Mouse (Mus musculus): ENCODE data around the gene Crlf2. TPM values are rescaled to one million over a fixed set of nuclear protein-coding genes. Genes with fewer than 3 reads are reported as not detected.

Crlf2 gene
- polyA plus RNA-seq, 1 experiment from 2014 or later = 10.9 TPM

- Histone ChIP-seq H3K27me3 (replicated peaks; ENCODE audit: control insufficient read depth, insufficient read depth, low read length) (no peaks in the 10 kb centered on the region), H3K4me2 (ENCODE audit: low read length) (peak overlapping the region; percentile 51), H3K9ac (replicated peaks; ENCODE audit: low read depth, low read length) (peak overlapping the region; percentile 35; the same call in 1 of the 2 replicates), H3K9me3 (ENCODE audit: control insufficient read depth, low read length) (peaks cover 34% of the 10 kb centered on the region), H3K4me1 (replicated peaks; ENCODE audit: control insufficient read depth, insufficient read depth, low read length) (no peaks in the 10 kb centered on the region), H3K4me3 (replicated peaks; ENCODE audit: low read length) (peak overlapping the region; percentile 81), H3K36me3 (ENCODE audit: control insufficient read depth, insufficient read depth) (peaks cover 11% of the 10 kb centered on the region; the same call in 1 of the 2 replicates), H3K27ac (ENCODE audit: low read length) (peak overlapping the region; percentile 99)
- WGBS = 8% methylated on average over 40 of the region's 40 CpGs
- ATAC-seq = peak; percentile 54
Observed at GRCm38 (mm10) chr5:109556591-109557320, 2.0 kb downstream of the Crlf2 start.

GRCm38 (mm10) chr5:109555676-109556571, 2.9 kb downstream of the Crlf2 start:
- Histone ChIP-seq H3K4me3 (replicated peaks; ENCODE audit: low read length) (peak overlapping the region; percentile 81), H3K4me1 (replicated peaks; ENCODE audit: control insufficient read depth, insufficient read depth, low read length) (no peaks in the 10 kb centered on the region), H3K9me3 (ENCODE audit: control insufficient read depth, low read length) (peaks cover 42% of the 10 kb centered on the region), H3K36me3 (ENCODE audit: control insufficient read depth, insufficient read depth) (peaks cover 11% of the 10 kb centered on the region; the same call in 1 of the 2 replicates), H3K27me3 (replicated peaks; ENCODE audit: control insufficient read depth, insufficient read depth, low read length) (no peaks in the 10 kb centered on the region), H3K4me2 (ENCODE audit: low read length) (peak overlapping the region; percentile 51), H3K9ac (replicated peaks; ENCODE audit: low read depth, low read length) (no peak overlapping the region), H3K27ac (ENCODE audit: low read length) (peak overlapping the region; percentile 99)
- WGBS = 81% methylated on average over 54 of the region's 54 CpGs
- no peak for ATAC-seq

- Histone ChIP-seq H3K9me3 (ENCODE audit: control insufficient read depth, low read length) (peaks cover 45% of the 10 kb centered on the region), H3K27me3 (replicated peaks; ENCODE audit: control insufficient read depth, insufficient read depth, low read length) (no peaks in the 10 kb centered on the region)
- WGBS = 88% methylated on average over 19 of the region's 26 CpGs
Observed at GRCm38 (mm10) chr5:109555236-109555675, 3.5 kb downstream of the Crlf2 start.

GRCm38 (mm10) chr5:109554091-109555050, 4.4 kb downstream of the Crlf2 start:
- Histone ChIP-seq H3K27ac (ENCODE audit: low read length) (no peak overlapping the region), H3K4me2 (ENCODE audit: low read length) (no peak overlapping the region), H3K9me3 (ENCODE audit: control insufficient read depth, low read length) (peaks cover 46% of the 10 kb centered on the region), H3K27me3 (replicated peaks; ENCODE audit: control insufficient read depth, insufficient read depth, low read length) (no peaks in the 10 kb centered on the region), H3K4me1 (replicated peaks; ENCODE audit: control insufficient read depth, insufficient read depth, low read length) (no peaks in the 10 kb centered on the region), H3K4me3 (replicated peaks; ENCODE audit: low read length) (no peak overlapping the region), H3K9ac (replicated peaks; ENCODE audit: low read depth, low read length) (no peak overlapping the region), H3K36me3 (ENCODE audit: control insufficient read depth, insufficient read depth) (peaks cover 11% of the 10 kb centered on the region; the same call in 1 of the 2 replicates)
- ATAC-seq = no peak
- 87% methylated on average over 30 of the region's 30 CpGs for WGBS

More at GRCm38 (mm10) chr5:109555236-109555675, 3.5 kb downstream of the Crlf2 start:
- Histone ChIP-seq H3K36me3 (ENCODE audit: control insufficient read depth, insufficient read depth) (peaks cover 11% of the 10 kb centered on the region; the same call in 1 of the 2 replicates), H3K9ac (replicated peaks; ENCODE audit: low read depth, low read length) (no peak overlapping the region), H3K4me1 (replicated peaks; ENCODE audit: control insufficient read depth, insufficient read depth, low read length) (no peaks in the 10 kb centered on the region), H3K4me3 (replicated peaks; ENCODE audit: low read length) (no peak overlapping the region), H3K4me2 (ENCODE audit: low read length) (no peak overlapping the region), H3K27ac (ENCODE audit: low read length) (no peak overlapping the region)
- no peak for ATAC-seq

- Histone ChIP-seq H3K27me3 (replicated peaks; ENCODE audit: control insufficient read depth, insufficient read depth, low read length) (no peaks in the 10 kb centered on the region), H3K9me3 (ENCODE audit: control insufficient read depth, low read length) (peaks cover 46% of the 10 kb centered on the region)
- no peak for ATAC-seq
Observed at GRCm38 (mm10) chr5:109553160-109553930, 5.4 kb downstream of the Crlf2 start.

GRCm38 (mm10) chr5:109552541-109552940, 6.3 kb downstream of the Crlf2 start:
- H3K9ac ChIP-seq (replicated peaks; ENCODE audit: low read depth, low read length) = no peak overlapping the region
- no peaks in the 10 kb centered on the region for H3K27me3 ChIP-seq (replicated peaks; ENCODE audit: control insufficient read depth, insufficient read depth, low read length)
- H3K4me1 ChIP-seq (replicated peaks; ENCODE audit: control insufficient read depth, insufficient read depth, low read length) = no peaks in the 10 kb centered on the region
- ATAC-seq = no peak
- WGBS = 82% methylated on average over 14 of the region's 15 CpGs
- no peak overlapping the region for H3K4me2 ChIP-seq (ENCODE audit: low read length)
- no peak overlapping the region for H3K27ac ChIP-seq (ENCODE audit: low read length)
- H3K36me3 ChIP-seq (ENCODE audit: control insufficient read depth, insufficient read depth) = peaks cover 11% of the 10 kb centered on the region; the same call in 1 of the 2 replicates
- H3K4me3 ChIP-seq (replicated peaks; ENCODE audit: low read length) = no peak overlapping the region
- peaks cover 46% of the 10 kb centered on the region for H3K9me3 ChIP-seq (ENCODE audit: control insufficient read depth, low read length)

More at GRCm38 (mm10) chr5:109553160-109553930, 5.4 kb downstream of the Crlf2 start:
- no peak overlapping the region for H3K4me2 ChIP-seq (ENCODE audit: low read length)
- H3K4me3 ChIP-seq (replicated peaks; ENCODE audit: low read length) = no peak overlapping the region
- no peak overlapping the region for H3K9ac ChIP-seq (replicated peaks; ENCODE audit: low read depth, low read length)
- peaks cover 11% of the 10 kb centered on the region; the same call in 1 of the 2 replicates for H3K36me3 ChIP-seq (ENCODE audit: control insufficient read depth, insufficient read depth)
- H3K4me1 ChIP-seq (replicated peaks; ENCODE audit: control insufficient read depth, insufficient read depth, low read length) = no peaks in the 10 kb centered on the region
- WGBS = 74% methylated on average over 18 of the region's 18 CpGs
- H3K27ac ChIP-seq (ENCODE audit: low read length) = no peak overlapping the region

- 93% methylated on average over 11 of the region's 13 CpGs for WGBS
- Histone ChIP-seq H3K9ac (replicated peaks; ENCODE audit: low read depth, low read length) (no peak overlapping the region), H3K4me2 (ENCODE audit: low read length) (no peak overlapping the region), H3K27ac (ENCODE audit: low read length) (no peak overlapping the region), H3K36me3 (ENCODE audit: control insufficient read depth, insufficient read depth) (peaks cover 11% of the 10 kb centered on the region; the same call in 1 of the 2 replicates), H3K27me3 (replicated peaks; ENCODE audit: control insufficient read depth, insufficient read depth, low read length) (no peaks in the 10 kb centered on the region), H3K9me3 (ENCODE audit: control insufficient read depth, low read length) (peaks cover 46% of the 10 kb centered on the region), H3K4me1 (replicated peaks; ENCODE audit: control insufficient read depth, insufficient read depth, low read length) (no peaks in the 10 kb centered on the region), H3K4me3 (replicated peaks; ENCODE audit: low read length) (no peak overlapping the region)
- ATAC-seq = no peak
Observed at GRCm38 (mm10) chr5:109552116-109552515, 6.7 kb downstream of the Crlf2 start.

Measured in forebrain, embryonic 16.5 days (tissue).